Mouse (Mus musculus) bone marrow macrophage, adult 2 months (primary cell): Measurements from ENCODE around the gene Lsm10.

Source experiments
- CTCF ChIP-seq: IDR thresholded peaks from 2 replicates; pipeline ENCODE4 v1.5.1; 2012; ENCODE audit warnings: low read depth, mild to moderate bottlenecking, low read length, moderate library complexity
- POLR2A ChIP-seq: IDR thresholded peaks from 2 replicates; pipeline ENCODE4 v1.6.1; 2012; ENCODE audit warnings: mild to moderate bottlenecking, low read depth, low read length, borderline replicate concordance

DNA sequence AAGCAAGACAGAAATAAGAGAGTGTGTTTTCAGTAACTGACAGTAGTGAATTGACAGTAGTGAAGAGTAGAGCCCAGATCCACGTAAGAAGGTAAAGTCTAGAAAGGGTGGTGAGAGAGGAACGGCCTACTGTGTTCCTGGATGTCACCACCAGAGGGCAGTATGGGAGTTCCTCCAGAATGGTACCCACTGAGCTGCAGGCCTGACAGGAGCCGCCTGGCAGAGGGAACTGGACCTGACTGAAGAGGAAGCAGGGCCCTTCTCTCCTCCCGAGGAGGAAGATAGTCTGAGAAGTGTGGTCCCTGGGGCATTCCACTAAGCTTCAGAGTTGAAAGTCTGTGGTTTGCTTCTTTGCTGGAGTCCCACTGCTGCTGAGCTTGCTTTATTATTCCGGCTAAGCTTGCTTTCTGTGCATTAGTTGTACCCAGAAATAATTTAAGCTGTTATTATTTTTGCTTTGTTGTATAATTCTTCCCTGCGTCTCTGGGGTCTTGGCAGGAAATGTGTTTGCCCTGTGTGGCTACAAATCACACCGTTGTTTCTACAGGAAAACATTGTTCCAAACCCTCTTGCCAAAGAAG is 10.3 kb upstream of the Lsm10 start:
- TF ChIP-seq CTCF (peak; percentile 56; the same call in 1 of the 2 replicates), POLR2A (no peak)
